Mouse (Mus musculus) CD4-positive, CD25-positive, alpha-beta regulatory T cell, adult 4 months (primary cell): Measurements from ENCODE around the gene Nptx1. TPM values are rescaled to one million over a fixed set of nuclear protein-coding genes. Genes with fewer than 3 reads are reported as not detected.

Experiments
- ATAC-seq: one replicate; pipeline ENCODE4 v1.8.0; 2017
- polyA plus RNA-seq, 2 experiments: library from polyadenylated mRNA; unstranded; fragments of 100-300 nt; shearing (Covaris generic); gene quantifications; one replicate each; pipeline ENCODE4 v1.2.1; 2017

Gene Nptx1
- polyA plus RNA-seq, 2 experiments from 2014 or later, result not detected

DNA sequence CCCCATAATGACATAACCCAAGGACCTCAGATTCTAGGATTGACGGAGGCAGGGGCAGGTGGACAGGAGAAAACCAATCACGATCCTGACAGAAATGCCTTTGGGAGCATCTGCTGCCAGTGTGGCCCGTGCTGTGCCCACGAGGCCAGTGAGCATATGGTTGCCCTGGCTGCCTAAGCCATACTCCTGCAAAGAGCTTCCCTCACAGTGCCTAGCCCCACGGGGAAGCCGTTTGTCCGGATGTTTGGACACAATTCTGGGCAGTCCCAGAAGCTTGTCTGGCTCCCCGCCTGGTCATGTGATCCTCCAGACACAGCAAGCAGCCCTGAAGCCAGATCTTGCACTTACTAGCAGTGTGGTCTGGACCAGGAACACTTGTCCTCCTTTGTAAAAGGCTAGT is 24.8 kb downstream of the Nptx1 start:
- no peak for ATAC-seq

DNA sequence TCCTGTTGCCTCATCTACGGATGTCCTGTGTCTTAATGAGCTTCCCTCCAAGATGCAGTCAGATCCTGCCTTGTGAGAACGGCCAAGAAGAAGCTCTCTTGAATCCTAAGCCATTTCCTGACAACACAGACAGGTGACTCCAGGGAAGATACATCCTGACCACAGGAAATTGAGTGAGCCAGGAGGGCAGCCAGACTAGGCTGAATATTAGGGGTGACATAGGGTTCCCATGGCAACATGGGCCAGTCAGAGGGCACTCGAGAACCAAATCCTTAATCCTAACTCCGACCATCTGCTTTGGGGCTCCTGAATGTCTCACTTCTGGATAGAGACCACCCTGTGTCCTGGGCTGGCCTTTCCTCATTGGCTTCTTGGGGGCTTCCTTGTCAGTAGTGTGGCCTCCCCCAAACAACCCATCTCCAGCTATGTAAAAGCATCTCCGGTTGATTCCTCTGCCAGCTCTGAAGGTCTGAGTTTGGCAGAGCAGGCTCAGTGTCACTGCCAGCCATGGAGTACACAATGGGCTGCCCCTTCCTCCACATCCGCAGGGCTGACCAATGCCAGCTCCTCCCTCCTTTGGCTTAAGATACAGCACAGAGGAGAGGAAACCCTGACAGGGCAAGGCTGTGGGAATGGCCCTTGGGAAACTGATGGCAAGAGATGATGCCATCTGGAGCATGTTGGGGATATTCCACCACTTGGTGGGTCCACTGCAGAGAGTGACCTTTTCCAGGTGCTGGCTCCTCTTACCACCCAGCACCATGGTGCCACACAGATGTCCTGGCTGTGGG is 25.4 kb downstream of the Nptx1 start:
- ATAC-seq, result no peak

DNA sequence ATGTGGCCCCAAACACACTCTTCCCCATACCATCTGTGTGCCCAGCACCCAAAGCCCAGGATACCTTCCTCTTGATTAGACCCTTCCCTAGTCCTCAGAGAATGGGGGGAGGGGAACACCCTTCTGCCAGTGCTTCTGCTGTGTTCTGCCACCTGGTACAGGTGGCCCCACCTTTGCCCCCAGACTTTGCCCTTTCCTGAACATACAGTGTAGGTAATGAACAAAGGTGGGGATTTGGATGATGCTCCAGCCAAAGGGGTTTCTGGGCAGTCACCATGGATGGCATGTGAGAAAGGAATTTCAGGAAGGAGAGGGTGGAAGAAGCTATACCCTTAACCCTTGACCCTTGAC is 26.9 kb downstream of the Nptx1 start:
- no peak for ATAC-seq

DNA sequence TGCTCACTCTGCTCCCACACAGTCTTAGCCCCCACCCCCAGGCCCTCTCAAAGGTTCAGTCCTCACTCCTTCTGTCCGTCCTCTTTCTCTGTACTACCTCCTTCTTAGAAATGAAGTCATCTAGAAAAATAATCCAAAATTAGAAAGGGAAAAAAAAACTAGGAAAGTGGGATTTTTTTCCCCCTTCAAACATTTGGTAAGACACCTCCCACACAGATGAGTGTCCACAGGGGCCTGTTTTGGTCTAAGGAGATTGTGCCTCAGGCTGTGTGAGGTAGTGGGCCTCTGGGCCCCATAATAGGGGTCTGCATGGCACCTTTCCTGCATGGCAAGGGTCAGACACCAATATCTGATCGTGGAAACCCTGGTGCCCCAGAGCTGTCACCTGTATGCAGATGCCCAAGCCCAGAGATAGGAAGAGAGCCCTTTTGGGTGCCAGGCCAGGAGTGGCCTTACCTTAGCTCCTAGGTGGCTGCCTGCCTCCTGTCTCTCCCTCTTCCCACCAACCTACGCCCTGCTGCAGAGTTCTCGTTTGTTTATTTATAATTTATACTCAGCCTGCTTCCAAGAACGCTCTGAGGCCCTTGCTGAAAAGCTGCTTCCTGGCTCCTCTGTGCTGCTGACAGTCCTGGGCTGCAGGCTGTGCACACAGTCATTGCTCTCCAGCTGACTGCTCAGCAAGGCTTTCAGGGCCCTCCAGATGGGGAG is 27.4 kb downstream of the Nptx1 start:
- no peak for ATAC-seq

DNA sequence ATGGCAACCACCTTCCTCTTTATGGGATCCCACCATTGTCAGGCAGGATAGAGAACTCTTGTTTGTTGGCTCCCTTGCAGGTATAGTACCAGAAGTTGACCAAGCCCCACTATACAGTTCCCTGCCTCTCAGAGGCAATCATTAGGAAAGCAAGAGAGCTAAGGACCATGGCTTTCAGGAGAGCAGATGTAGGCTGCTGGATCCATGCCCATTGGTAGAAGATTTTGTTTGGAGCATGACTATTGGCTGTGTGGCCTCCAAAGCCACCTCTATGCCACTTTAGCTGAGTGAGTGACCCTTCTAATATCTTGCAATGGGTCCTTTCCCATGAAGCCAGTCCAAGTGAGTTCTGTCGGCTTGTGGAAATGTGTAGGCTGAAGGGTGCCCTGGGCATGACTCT is 28.2 kb downstream of the Nptx1 start:
- ATAC-seq, result no peak

DNA sequence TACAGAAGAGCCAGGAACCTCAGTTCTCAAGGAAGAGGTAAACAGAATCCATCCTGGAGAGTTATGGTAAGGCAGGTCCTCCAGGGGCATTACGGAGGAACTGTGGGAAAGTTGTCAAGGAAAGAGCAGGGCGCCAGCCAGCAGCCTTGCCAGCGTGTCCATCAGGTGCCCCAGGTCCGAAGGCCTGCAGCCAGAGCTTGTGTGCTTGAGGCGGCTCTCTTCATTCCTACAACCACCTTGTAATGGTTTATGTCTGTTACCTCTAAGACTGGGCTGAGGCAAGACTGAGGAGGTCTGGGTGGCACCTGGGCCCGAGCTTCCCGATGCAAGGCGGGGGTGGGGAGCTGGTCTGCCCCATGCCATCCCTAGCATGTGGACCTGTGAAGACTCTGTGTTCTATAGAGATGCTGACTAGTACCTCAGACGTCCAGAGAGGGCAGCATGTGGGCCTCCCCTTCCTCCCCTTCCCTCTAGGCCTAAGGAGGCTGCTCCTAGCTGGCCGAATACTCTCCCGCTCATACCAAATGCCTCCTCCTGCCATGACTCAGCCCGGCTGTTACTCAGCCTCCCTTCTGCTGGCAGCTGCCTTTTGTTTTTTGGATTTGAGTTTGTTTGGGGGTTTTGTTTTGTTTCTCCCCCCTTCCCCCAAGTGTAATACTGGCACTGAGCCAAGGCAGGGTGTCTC is 30.7 kb downstream of the Nptx1 start:
- no peak for ATAC-seq

DNA sequence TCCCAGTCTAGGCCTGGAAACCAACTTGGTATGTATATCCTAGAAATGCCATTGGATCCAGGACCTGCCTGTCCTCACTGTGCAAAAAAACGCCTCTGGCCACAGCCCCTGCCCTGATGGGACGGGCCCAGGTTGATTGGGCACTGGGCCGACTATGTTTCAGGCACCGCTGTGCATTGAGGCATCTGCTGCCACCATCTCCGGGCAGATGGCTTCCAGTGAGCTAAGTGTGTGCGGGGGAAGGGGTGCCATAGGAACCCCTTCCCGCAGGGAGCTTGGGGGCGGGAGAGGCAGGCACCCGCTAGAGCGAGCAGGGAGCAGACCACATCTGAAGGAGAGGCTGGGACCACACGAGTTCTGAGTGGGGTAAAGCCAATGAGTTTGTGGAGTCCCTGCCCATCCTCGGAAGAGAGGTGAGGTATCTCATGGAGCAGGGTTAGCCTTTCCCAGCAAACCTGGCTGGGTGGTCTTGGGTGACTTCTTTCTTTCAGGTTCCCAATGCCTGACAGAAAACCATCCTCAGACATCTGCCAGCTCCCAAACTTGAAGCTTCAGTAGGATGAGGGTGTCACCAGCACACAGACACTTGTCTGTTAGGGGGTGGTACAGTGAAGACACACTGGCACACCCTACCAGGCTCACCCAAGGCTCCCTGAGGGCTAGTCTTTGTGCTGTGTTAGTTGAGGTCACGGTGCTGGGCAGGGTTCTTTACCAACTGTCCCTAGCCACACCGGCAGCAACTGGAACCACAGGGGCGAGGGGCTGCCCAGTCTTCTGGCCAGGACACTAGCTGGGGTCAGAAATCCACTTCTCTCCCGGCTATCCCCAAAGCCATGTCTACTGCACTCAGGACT is 31.5 kb downstream of the Nptx1 start:
- no peak for ATAC-seq

DNA sequence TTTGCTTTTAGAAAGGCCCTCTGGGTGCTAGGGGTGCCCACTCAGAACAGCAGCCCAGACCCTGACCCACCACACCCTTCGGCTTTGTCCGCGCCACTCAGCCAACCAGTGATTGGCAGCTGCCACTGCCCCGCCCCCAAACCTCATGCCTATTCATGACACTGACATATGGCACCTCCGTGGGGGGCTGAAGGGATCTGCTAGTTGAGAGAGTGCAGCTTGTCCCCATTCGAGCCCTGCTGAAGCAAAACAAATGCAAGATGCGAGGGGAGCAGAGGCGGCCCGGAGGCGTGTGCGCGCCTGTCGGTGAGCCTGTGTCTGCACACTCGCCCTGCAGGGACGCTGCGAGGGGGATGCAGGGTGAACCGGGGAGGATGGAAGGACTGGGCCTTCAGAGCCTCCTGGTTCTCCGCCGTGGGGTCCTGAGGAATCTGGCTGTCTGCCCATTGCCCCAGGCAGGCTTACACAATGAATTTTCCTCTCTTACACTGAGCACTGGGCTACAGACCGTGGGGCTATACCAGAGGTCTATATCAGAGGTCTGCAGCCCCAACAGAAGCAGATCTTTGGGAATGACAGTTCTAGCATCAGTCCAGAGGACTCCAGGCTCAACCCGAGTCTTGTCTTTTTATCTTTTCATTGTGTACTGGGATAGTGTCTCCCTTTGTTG is 32.5 kb downstream of the Nptx1 start:
- no peak for ATAC-seq

DNA sequence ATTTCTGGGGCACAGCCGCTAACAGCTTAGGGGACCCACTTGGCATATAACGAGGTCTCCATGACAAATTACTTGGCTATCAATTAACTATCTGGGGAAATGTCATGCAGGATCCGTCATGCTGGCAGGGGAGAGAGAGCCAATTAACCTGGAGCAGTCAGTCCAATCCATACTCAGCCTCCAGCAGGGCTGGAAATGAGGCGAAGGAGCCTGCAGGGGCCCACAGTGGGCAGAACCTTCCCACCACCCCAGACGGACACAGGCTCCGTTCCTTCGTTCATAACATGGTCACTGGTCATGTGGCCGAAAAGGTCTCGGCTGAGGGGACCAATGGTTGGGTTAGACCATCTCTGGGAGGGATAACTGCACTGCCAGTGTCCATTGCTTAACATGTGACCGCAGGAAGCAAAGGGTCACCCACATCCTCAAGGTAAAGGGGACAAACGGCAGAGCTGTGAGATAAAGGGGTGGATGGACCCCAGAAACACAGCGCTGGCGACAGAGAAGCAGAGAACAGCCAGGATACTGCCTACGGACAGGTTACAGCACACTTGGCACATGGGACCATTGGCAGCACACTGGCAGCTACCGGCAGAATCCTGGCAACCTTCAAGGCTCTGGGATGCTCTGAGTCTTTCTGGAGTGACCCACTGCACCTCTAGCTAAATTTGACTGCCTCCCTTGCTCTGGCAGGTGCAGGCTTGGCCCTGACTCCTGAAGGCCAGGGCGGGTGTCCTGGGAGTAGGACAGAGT is 33.3 kb downstream of the Nptx1 start:
- ATAC-seq, result no peak

DNA sequence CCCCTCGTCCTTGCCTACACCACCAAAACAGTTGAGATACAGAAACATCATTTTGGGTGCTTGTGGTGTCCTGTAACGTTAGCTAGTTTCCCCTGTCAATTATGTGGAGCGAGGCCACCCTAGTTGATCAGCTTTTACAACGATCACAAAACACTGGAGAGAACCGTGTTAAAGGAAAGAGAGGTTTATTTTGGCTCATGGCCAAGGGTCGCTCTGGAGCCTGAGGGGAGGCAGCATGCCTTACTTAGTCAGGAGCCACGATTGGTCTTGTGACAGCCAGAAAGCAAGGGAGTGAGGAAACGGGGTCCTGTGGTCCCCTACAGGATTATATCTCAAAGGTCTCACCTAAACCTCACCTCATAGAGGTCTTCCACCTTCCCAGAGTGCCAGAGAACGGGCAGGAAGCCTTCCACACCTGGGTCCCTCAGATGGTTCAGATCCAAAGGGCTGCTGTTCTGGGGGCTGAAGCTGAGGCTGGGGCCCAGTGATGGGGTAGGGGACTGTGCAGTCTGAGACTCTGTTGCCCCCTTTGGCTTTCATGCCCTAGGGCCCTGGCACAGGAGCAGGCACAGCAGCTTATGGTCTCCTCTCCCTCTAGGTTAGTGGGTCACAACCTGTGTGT is 34.4 kb downstream of the Nptx1 start:
- ATAC-seq, result no peak

DNA sequence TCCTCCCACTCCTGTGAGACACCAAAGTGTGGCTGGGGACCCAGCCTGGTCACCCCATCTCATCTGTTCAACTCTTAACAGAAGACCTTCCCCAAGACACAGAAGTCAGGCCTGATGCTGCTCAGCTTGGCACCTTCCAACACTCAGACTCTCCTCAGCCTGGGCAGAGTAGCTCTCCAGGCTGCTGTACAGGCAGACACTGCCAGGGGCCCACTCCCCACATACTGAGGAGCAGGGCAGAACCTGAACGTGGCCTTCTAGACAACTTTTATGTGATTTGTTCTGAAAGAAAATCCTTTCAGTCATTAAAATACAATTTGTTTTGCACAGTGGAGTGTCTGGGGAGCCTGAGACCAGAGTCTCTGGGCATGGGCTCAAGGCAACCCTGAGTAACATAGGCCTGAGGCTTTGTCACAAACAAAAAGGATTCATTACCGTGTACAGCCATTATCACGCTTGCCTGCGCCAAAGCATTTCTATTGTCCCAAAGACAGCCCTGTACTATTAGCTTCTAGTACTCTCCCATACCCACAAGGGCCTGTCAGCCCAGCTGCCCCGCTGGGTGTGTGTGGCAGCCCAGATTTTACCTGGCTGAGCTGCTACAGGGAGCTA is 38.3 kb downstream of the Nptx1 start:
- ATAC-seq, result no peak

DNA sequence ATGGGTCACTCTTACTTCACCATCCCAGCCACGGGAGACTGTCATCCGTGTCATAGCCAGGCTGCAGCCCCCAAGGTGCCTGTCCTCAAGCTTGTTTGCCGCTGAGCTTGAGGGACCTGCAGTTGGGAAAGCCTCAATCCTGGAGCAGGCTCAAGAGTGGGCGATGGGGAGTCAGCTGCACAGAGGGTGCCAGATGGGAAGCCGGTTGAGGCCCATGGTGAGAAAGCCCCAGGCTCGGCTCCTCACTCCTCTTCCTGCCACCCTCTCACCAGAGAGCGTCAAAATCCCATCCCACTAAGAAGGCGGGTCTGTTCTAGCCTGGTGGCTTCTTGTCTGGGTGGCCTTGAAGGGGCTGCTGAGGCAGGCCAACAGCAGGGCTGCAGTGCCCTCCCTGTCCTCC is 39.8 kb downstream of the Nptx1 start:
- no peak for ATAC-seq

DNA sequence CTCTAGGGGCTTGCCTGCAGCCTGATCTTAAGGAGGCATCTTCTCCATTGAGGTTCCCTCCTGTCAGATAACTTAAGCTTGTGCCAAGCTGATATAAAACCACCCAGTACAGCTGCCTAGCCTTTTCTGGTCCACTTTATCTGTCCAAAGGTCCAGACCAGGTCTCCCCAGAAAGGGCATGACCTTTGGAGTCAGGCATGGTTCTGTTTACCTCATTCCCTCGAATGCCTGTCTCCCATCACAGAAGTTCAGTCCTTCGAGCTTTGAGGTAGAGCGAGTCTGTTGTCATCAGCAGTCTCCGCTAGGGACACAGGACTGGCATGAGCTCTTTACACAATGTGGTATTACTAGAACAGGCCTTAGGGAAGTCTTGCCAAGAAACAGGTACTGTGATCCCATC is 41.2 kb downstream of the Nptx1 start:
- no peak for ATAC-seq

DNA sequence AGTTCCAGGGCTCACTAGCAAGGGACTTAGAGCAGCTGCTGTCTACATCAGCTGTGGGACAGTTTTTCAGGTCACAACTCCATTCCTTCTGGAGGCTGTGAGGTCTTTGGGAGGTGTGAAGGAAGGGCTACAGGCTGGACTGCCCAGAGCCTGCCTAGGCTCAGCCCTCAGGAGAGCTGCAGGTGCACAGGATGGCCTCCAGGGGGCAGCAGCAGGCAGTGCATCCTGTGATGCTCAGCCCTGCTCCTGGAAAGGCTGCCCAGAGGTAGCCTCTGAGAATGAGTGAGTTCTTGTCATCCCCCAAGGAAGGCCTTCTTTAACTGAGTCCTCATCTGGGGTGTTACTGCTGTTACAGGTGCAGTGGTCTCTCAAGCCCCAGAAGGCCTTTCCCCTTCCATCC is 43.9 kb downstream of the Nptx1 start:
- ATAC-seq, result peak; percentile 54

DNA sequence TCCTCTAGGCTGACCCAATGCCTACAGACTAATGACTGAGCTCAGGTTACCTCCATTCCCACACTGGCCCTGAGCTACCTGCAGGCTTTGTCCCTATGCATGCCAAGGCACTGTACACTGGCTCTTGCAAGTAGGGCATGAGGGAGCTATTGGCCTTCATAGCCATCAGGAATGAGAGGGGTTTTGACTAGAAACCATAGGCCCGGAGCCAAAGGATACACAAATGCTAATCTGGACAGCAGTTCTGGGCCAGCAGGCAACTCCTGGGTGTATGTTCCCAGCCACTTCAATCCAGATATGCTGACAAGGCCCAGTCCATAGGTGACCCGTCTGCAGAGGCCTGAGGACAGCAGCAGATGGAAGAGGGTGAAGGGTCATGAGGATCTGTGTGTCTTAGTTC is 47.5 kb downstream of the Nptx1 start:
- ATAC-seq, result no peak

DNA sequence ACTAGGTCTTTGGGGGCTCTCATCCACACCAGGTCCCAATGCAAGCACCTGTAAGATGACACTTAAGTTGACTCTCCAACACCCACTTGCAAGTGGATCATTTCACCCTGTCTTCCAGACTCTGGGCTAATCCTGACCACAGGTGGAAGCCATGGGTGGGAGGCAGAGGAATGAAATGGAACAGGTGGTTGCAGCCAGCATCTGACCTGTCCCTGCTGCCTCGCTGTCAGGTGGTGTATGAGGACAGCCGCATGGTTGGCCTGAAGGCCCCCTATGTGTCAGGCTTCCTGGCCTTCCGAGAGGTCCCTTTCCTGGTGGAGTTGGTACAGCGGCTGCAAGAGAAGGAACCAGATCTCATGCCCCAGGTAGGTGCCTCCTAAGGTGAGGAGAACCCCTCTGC is 48.3 kb downstream of the Nptx1 start:
- no peak for ATAC-seq

DNA sequence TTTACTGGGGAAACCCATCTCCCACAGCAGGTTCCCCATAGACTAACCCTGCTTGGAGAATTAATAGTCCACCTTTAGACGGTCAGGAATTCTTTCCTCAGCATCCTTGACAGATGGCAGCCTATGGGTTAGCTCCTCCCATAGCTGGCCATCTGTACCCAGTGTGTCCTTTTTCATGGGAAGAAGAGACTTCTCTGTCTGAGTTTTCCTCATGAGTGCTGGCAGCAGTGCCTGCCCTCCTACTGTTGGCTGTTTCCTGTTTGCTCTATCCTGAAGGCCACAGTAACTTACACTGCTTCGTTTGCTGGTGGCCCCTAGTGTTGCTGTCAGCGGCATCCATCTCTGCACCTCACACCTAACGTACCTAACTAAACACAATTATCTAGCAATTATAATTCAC is 50.1 kb downstream of the Nptx1 start:
- no peak for ATAC-seq

DNA sequence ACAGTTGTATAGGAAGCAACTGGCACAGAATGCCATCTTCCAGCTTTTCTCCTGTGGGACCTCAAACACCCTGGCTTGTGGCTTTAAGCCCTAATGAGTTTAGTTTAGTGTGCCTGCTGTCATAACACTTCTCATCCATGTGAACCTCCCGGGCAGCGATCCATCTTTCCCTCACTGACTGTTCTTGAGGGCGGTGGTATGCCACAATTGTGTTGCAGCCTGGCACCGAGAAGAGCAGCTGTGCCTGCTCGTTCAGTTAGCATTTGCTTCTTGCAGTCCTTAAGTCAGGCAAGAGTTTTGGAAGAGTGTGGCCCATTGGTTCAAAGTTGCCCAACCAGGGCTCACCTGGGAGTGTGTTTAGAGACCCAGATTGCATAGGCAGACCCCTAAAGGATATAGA is 51.4 kb downstream of the Nptx1 start:
- ATAC-seq, result no peak

DNA sequence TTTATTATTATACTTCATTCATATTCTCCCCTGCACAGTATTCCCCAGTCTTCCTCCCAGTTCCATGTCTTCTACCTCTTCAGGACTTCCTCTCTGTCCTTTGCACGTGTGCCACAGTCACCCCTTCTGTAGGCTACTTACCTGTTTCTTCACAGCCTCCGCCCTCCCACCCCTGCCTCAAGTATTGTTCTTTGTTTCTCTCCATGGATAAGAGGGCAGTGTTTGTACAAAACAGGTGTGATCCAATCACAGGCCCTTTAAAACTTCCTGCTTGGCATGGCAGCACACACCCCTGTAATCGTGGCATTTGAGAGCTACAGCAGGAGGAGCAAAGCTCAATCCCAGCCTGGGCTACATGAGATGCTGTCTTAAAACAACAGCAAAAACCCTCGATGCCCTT is 54.0 kb downstream of the Nptx1 start:
- no peak for ATAC-seq

DNA sequence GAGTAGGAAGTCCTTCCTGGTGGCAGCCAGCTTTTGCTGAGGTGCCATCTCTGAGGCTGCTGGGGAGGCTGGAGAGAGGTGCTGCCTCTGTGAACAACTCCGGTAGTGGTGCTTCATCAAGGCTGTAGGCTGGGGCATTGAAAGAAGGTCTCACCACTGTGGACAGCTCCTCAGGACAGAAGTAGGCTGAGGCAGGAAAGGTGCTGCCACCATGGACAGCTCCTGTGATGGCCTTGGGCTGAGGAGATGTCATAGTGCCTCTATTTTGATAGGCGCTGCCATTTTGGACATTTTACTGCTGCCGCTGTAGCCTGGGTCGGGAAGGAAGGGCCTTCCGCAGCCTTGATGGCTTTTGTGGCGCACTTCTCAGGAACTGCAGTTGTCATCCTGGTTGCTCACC is 54.7 kb downstream of the Nptx1 start:
- ATAC-seq, result no peak

DNA sequence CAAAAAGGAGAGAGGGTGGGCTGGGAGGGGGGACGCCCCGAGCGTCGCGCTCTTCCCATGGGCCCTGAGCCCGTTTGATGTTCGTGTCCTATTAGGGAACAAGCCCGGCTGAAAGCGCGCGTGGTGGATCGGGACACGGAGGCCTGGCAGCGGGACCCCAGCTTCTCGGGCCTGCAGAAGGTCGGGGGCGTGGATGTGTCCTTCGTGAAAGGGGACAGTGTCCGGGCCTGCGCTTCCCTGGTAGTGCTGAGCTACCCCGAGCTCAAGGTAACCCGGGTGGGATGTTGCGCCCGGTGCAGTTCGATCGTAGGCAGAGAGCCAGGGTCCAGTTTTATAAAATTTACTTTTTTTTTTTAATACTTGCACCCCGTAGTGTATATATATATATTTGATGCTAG is 55.9 kb downstream of the Nptx1 start:
- no peak for ATAC-seq
